ENCODE assay signal across 24 mouse cellular contexts in genomic region chr8:125948696-125949308, GRCm38 (mm10). TPM values are rescaled to one million over a fixed set of nuclear protein-coding genes. Genes with fewer than 3 reads are reported as not detected.
DNase-seq lines count a peak whose midpoint lies in the region; ATAC-seq and TF ChIP-seq lines count a peak whose summit lies in the region.
"Had no signal": no experiment of that assay in that cellular context is flagged by ENCODE, and none has a peak within 500 bp of the region (broad histone marks: within the 10 kb centered on the region; RNA-seq: fewer than 3 reads in every experiment).

No protein-coding gene starts in this region.

- H3K27ac ChIP-seq in stomach, embryonic 14.5 days (ENCODE audit: low read length), result no peak overlapping the region
- H3K27ac ChIP-seq: embryonic facial prominence, embryonic 15.5 days; forebrain, embryonic 15.5 days; hindbrain, embryonic 12.5 days; limb, embryonic 12.5 days; liver, embryonic 13.5 days; midbrain, embryonic 13.5 days had no signal

- peak; percentile 24 for DNase-seq in kidney, adult 18-20 months
- no peak for DNase-seq in kidney, postnatal 4 days
- peak; percentile 13 for DNase-seq in Patski (ENCODE audit: low read depth, low spot score)
- DNase-seq in kidney, adult 8-10 months, result peak; percentile 31 to 38
- DNase-seq in thymus, adult 18-20 months, result no peak
- no peak for DNase-seq in cerebellum, adult 11 months
- DNase-seq: adrenal gland, postnatal 25 days; cerebellum, adult 9-11 months; gastrocnemius, postnatal 14 days; heart, adult 11 months; heart, postnatal 10 days; liver, embryonic 13.5 days; lung, adult 2 months; lung, postnatal 14 days; thymus, postnatal 25 days had no signal

- no peaks in the 10 kb centered on the region for H3K36me3 ChIP-seq in stomach, embryonic 14.5 days (ENCODE audit: control insufficient read depth, insufficient read depth, low read length)
- H3K36me3 ChIP-seq: embryonic facial prominence, embryonic 15.5 days; forebrain, embryonic 15.5 days; hindbrain, embryonic 12.5 days; limb, embryonic 12.5 days; liver, embryonic 13.5 days; midbrain, embryonic 13.5 days had no signal

- peaks cover 6% of the 10 kb centered on the region for H3K27me3 ChIP-seq in Patski
- H3K27me3 ChIP-seq in stomach, embryonic 14.5 days (ENCODE audit: control insufficient read depth, insufficient read depth, low read length), result no peaks in the 10 kb centered on the region
- H3K27me3 ChIP-seq: embryonic facial prominence, embryonic 15.5 days; forebrain, embryonic 15.5 days; liver, embryonic 13.5 days had no signal

- no peak overlapping the region for H3K9ac ChIP-seq in stomach, embryonic 14.5 days (replicated peaks; ENCODE audit: low read depth, low read length)
- H3K9ac ChIP-seq: embryonic facial prominence, embryonic 15.5 days; forebrain, embryonic 15.5 days; hindbrain, embryonic 12.5 days; limb, embryonic 12.5 days; liver, embryonic 13.5 days; midbrain, embryonic 13.5 days had no signal

- in situ Hi-C loops in Patski (cut with MboI; ENCODE audit: low pct_unique_long_range_greater_than_20kb), result loop anchor here (5.0 to 25.0 kb wide), 2 partner anchors 308 to 1013 kb away; partner anchors contain the start of gene Rbm34

- ATAC-seq in Patski, result peak; percentile 33
- peak; percentile 51; the same call in 1 of the 2 replicates for ATAC-seq in stomach, embryonic 14.5 days (ENCODE audit: insufficient number of reproducible peaks, insufficient read depth, low FRiP score, low read depth)
- no peak for ATAC-seq in CD4-positive, CD25-positive, alpha-beta regulatory T cell, adult 4 months
- ATAC-seq: forebrain, embryonic 15.5 days; midbrain, embryonic 13.5 days had no signal

- no peaks in the 10 kb centered on the region for H3K9me3 ChIP-seq in stomach, embryonic 14.5 days (ENCODE audit: control insufficient read depth, low read depth, low read length)
- H3K9me3 ChIP-seq: embryonic facial prominence, embryonic 15.5 days; forebrain, embryonic 15.5 days; hindbrain, embryonic 12.5 days; limb, embryonic 12.5 days; liver, embryonic 13.5 days; midbrain, embryonic 13.5 days had no signal

- TF ChIP-seq CTCF in Patski (IDR thresholded peaks at IDR 0.05), result no peak

- H3K4me3 ChIP-seq in stomach, embryonic 14.5 days (ENCODE audit: low read depth, low read length), result no peak overlapping the region
- H3K4me3 ChIP-seq: embryonic facial prominence, embryonic 15.5 days; forebrain, embryonic 15.5 days; hindbrain, embryonic 12.5 days; limb, embryonic 12.5 days; liver, embryonic 13.5 days; midbrain, embryonic 13.5 days had no signal

- no peak overlapping the region for H3K4me2 ChIP-seq in stomach, embryonic 14.5 days (replicated peaks; ENCODE audit: low read depth, low read length)
- H3K4me2 ChIP-seq: embryonic facial prominence, embryonic 15.5 days; forebrain, embryonic 15.5 days; heart, embryonic 11.5 days; hindbrain, embryonic 12.5 days; limb, embryonic 12.5 days; liver, embryonic 13.5 days; midbrain, embryonic 13.5 days had no signal

- CTCF ChIA-PET in Patski (lab: Charles Lee), result interaction anchor here (1.0 to 4.1 kb wide), 8 partner anchors 13 to 308 kb away, joined by 3 to 27 read pairs (median 12); partner anchors contain the start of gene Pcnx2

- POLR2A ChIA-PET in Patski (lab: Charles Lee), result interaction anchor here (0.5 to 1.0 kb wide), 3 partner anchors 9 to 46 kb away, joined by 3 to 4 read pairs (median 3); partner anchors contain the start of gene Kcnk1

- H3K4me1 ChIP-seq in stomach, embryonic 14.5 days (ENCODE audit: control insufficient read depth, insufficient read depth, low read length), result no peaks in the 10 kb centered on the region
- H3K4me1 ChIP-seq: embryonic facial prominence, embryonic 15.5 days; forebrain, embryonic 15.5 days; hindbrain, embryonic 12.5 days; limb, embryonic 12.5 days; liver, embryonic 13.5 days had no signal

- WGBS in stomach, embryonic 14.5 days, result 62% methylated on average over 9 of the region's 9 CpGs

RNA-seq across cellular contexts. Expression of gene Map3k21, which starts 38.6 kb away (rescaled TPM):
- polyA plus RNA-seq in Patski (2021), result 11.9 TPM
- polyA plus RNA-seq in stomach, embryonic 14.5 days (2014; fragmentation: Nextera tagmentation; extraction: Ambion mirVana), result 1.0 and 1.7 TPM in 2 replicates
- not detected for polyA plus RNA-seq in CD4-positive, CD25-positive, alpha-beta regulatory T cell, adult 4 months (2017; shearing (Covaris generic))
- polyA plus RNA-seq: neural tube, embryonic 11.5 days had no signal

RNA-seq across cellular contexts. Expression of gene Kcnk1, which starts 46.2 kb away (rescaled TPM):
- polyA plus RNA-seq in Patski (2021), result 62.4 TPM
- polyA plus RNA-seq in stomach, embryonic 14.5 days (2014; fragmentation: Nextera tagmentation; extraction: Ambion mirVana), result 56.5 and 62.2 TPM in 2 replicates
- polyA plus RNA-seq in CD4-positive, CD25-positive, alpha-beta regulatory T cell, adult 4 months (2017; shearing (Covaris generic)), result not detected

RNA-seq across cellular contexts. Expression of gene Pcnx2, which starts 50.7 kb away (rescaled TPM):
- 0.27 TPM for polyA plus RNA-seq in Patski (2021)
- 0.29 and 0.55 TPM in 2 replicates for polyA plus RNA-seq in stomach, embryonic 14.5 days (2014; fragmentation: Nextera tagmentation; extraction: Ambion mirVana)
- under 1 TPM; 0.13 to 0.22 TPM for polyA plus RNA-seq in CD4-positive, CD25-positive, alpha-beta regulatory T cell, adult 4 months (2017; shearing (Covaris generic))

Comparison
In these comparisons a context has a peak if more than half of its experiments do, and no peak if none do; other contexts are left out.
1. DNase-seq: peak in kidney, adult 18-20 months (single experiment), Patski (single experiment) and kidney, adult 8-10 months (2 of 2); none in kidney, postnatal 4 days (0 of 2), thymus, adult 18-20 months (0 of 2) and cerebellum, adult 11 months (single experiment).
2. RNA of gene Kcnk1, which starts 46.2 kb away (polyA plus RNA-seq): 62.4 TPM in Patski (single experiment) and 56.5 to 62.2 TPM in stomach, embryonic 14.5 days; not detected in CD4-positive, CD25-positive, alpha-beta regulatory T cell, adult 4 months; every median in the first group is over 10 times any median in the second.